Mouse (Mus musculus): ENCODE measurements around the gene Tmem221.

The Tmem221 gene

GRCm38 (mm10) chr8:71505979-71506378 is 52.7 kb downstream of the Tmem221 start:
- DNase-seq, result no peak

GRCm38 (mm10) chr8:71505326-71505725 is 53.3 kb downstream of the Tmem221 start:
- no peak for DNase-seq

GRCm38 (mm10) chr8:71504349-71504748 is 54.3 kb downstream of the Tmem221 start:
- DNase-seq, result no peak
